Comparison of ENCODE assay signal across 8 mouse cellular contexts in genomic region chr4:134510845-134511411, GRCm38 (mm10). TPM values are rescaled to one million over a fixed set of nuclear protein-coding genes. Genes with fewer than 3 reads are reported as not detected.
DNase-seq lines count a peak whose midpoint lies in the region; ATAC-seq and TF ChIP-seq lines count a peak whose summit lies in the region.

Gene Aunip, plus strand, starts transcription at chr4:134510999.

- intact Hi-C loops in left cerebral cortex, postnatal 14 days (cut with DNase I) = no loop called here

- H3K4me3 ChIP-seq in cortical plate, adult 2 months (ENCODE audit: insufficient read depth, low read length) = peak within 1 kb of the TSS; percentile 12

- TF ChIP-seq POLR2A in cortical plate, adult 2 months (IDR thresholded peaks at IDR 0.05; ENCODE audit: extremely low read depth, insufficient read depth, low read length) = no peak

- peak; percentile 82 for ATAC-seq in megakaryocyte-erythroid progenitor cell, adult 5-6 weeks (replicated peaks; ENCODE audit: low FRiP score, low TSS enrichment, poor library complexity, severe bottlenecking)

- peak; percentile 92 to 95 for DNase-seq in adrenal gland, adult (ENCODE audit: inconsistent age in 2 of 2, low spot score in 1 of 2)
- peak; percentile 96 for DNase-seq in gastrocnemius, postnatal 10 days
- DNase-seq in induced T-regulatory cell, adult 2 months (ENCODE audit: low read depth) = peak; percentile 94
- DNase-seq in left cerebral cortex, postnatal 14 days (ENCODE audit: low spot score in 2 of 2) = peak; percentile 82 to 87
- DNase-seq in right cerebral cortex, postnatal 14 days = peak; percentile 94
- peak; percentile 91 for DNase-seq in urinary bladder, postnatal 25 days (ENCODE audit: low spot score)

- TF ChIP-seq CTCF in cortical plate, adult 2 months (IDR thresholded peaks at IDR 0.05; ENCODE audit: extremely low read depth, insufficient read depth, low read length) = no peak

- H3K27ac ChIP-seq in cortical plate, adult 2 months (ENCODE audit: insufficient read depth, low read length) = no peak within 1 kb of the TSS

- H3K4me1 ChIP-seq in cortical plate, adult 2 months (ENCODE audit: control insufficient read depth, insufficient read depth, low read length) = no peaks in the 10 kb centered on the region

RNA-seq across cellular contexts. Expression of gene Aunip, which starts in this region (rescaled TPM):
- 0.23 and 0.31 TPM in 2 replicates for polyA plus RNA-seq in cortical plate, adult 2 months (2012; rRNA removed)
- total RNA-seq in gastrocnemius, postnatal 10 days (2021) = 1 to 10 TPM in 1 of 2 experiments, under 1 TPM in 1; 0.99 to 1.2 TPM
- total RNA-seq in left cerebral cortex, postnatal 14 days (2021) = under 1 TPM; 0.53 to 0.55 TPM
- 18.4 and 23.7 TPM in 2 replicates for total RNA-seq in megakaryocyte-erythroid progenitor cell, adult 5-6 weeks (2014; fragmentation: Nextera tagmentation)
- 34.6 and 45.8 TPM in 2 replicates for total RNA-seq in megakaryocyte-erythroid progenitor cell, adult 5-6 weeks (2017)

Comparison
In these comparisons a context has a peak if more than half of its experiments do, and no peak if none do; other contexts are left out.
1. RNA of gene Aunip (total RNA-seq): 18.4 to 45.8 TPM in megakaryocyte-erythroid progenitor cell, adult 5-6 weeks; 0.99 to 1.2 TPM in gastrocnemius, postnatal 10 days and 0.53 to 0.55 TPM in left cerebral cortex, postnatal 14 days; every median in the first group is over 4 times any median in the second.
2. Peak in DNase-seq in left cerebral cortex, postnatal 14 days; RNA of the gene not detected or under 1 TPM.
3. Peak in every context shown above with its lines, with median percentiles within 50 percentile points of each other: DNase-seq.